Mouse (Mus musculus) urinary bladder, postnatal 10 days (tissue): Measurements from ENCODE around the gene Nutm2.
"Not testable (repeated sequence)": the region's sequence is repeated elsewhere in the genome, so short reads cannot be mapped to it uniquely, and the experiment has no call there.

Experiments
- DNase-seq: peaks from one replicate; pipeline ENCODE4 v3.0.0; 2022; ENCODE audit warnings: low spot score

Nutm2 gene

DNA sequence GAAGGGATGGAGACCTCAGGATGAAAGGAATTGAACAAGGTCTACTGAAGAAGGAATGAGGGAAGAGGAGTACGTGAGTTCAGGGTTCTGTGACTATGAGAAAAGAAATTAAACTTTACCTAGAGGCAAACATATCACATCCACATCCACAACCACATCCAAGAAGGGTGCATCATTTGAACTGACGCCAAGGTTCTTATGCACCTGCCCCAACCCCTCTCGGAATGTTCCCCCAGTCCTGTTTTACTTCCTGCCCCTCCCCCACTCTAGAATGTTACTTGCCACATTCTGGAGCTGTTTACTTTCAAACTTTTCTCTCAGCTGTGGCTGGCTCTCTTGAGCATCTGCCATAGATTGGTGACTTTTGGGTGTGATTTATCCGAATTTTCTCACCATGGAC is at the start of gene Nutm2:
Gene Nutm2 (plus strand): TSS at position 301 of the 400 bp plus-strand sequence.
- DNase-seq = no peak

- peak; percentile 14 for DNase-seq
These were observed 49.5 kb upstream of the Nutm2 start, which contains the start of gene Fbxw17 for GRCm38 (mm10) chr13:50417389-50418183. TSS of gene Fbxw17 (plus strand) at chr13:50417864.

- DNase-seq = no peak
These were observed 48.7 kb upstream of the Nutm2 start for GRCm38 (mm10) chr13:50418421-50418820.

DNA sequence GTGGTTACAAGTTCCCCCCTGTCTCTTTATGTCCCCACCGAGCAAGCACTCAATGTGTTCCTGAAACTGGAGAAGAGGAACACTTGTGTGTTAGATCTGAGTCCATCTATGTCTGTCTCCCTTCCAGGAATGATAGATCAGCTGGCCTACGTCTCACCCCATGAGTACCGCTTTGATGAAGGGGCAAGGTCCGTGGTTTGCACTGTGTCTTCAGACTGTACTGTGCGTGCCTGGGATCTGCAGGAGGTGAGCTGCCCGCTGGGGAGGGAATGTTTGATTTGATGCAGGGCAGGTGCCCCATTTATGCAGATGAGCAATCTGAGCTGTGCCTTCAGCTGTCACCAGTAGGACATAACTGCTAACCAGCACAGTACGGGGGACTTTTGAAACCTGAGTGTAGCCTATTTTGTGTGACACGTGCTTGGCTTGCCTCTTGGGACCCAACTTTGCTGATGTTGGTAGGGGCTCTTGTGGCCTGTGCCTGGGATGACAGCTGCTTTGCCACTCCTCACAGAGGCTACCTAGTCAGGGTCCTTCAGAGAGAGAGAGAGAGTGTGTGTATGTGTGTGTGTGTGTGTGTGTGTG is 43.4 kb upstream of the Nutm2 start:
- no peak for DNase-seq

GRCm38 (mm10) chr13:50424517-50424916 is 42.6 kb upstream of the Nutm2 start:
- DNase-seq = no peak

DNA sequence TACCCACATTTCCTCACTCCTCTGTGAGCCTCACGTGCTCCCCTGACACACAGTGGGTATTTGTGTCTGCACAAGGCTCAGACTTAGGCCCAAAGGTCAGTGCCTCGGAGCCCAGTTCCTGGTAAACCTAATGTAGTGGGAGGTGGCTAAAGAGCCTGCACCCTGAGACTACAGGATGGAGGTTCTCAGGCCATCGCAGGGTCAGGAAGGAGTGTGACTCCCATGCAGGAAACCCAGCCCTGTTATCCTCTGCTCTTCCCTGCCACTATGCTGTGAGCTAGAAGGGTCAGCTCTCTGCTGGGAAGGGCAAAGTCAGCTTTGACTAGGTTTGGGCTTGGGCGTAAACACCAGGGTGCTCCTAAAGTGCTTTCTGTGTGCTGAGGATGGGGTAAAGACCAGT is 40.4 kb upstream of the Nutm2 start:
- DNase-seq = no peak

- no peak for DNase-seq
These were observed 23.3 kb upstream of the Nutm2 start, which contains the start of gene Gm47429 for GRCm38 (mm10) chr13:50443812-50444211. TSS of gene Gm47429 (minus strand) at chr13:50443912.

DNA sequence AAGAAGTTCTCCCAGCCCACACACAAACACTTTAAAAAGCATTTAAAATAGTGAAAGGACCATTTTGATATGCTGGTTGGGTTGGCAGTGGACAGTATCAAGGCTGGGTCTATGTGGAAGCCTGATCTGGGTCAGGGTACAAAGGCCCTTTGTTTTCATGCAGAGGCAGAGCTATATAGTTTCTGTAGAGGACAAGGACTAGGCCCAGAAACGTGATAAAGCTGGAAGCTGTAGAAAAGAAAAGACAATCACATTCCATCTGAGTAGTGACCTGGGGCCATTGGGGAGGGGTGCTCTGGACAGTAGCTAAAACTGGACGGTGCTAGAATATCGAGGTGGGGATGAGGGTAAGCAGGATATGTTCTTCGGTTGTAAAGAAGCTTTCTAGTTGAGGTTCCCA is 21.8 kb upstream of the Nutm2 start:
- DNase-seq = no peak

DNA sequence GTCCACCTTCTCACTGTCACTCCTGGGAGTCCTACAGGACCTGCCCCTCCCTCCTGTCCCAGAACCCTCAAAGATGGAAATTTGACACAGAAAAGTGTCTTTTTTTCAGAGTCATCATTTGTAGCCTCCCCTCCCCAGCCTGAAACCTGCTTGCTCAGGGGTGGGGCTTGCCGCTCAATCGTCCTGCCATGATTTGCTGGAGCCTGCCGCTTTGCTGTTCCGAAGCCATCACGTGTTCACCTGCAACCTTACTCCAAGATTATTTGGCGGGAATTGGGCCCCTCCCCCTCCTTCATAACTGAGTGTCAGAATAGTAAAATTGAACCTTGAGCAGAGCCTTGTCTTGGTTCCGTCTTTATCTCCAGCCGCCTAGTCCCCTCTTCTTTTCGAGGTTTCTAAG is 14.8 kb upstream of the Nutm2 start:
- DNase-seq = not testable (repeated sequence)

- DNase-seq = no peak
These were observed 13.7 kb upstream of the Nutm2 start for GRCm38 (mm10) chr13:50453426-50453825.

DNA sequence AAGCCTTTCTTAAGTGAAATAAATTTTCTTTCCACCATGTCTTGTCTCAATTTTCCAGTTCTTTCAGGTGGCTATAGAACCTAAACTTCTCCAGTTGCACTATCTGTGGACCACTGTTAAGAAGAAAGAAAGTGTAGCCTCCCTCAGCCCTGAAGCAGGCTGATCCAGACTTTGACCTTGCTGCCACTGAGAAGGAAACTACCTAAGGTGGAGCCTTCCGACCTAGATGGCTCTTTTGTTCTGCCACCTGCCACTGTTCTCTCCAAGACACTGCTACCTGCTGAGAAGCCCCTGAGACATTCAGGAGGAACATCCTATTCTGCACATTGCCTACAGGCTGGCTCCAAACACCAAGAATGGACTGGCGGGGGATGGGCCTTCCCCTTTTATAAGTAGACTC is 6.7 kb upstream of the Nutm2 start:
- DNase-seq = not testable (repeated sequence)

GRCm38 (mm10) chr13:50464621-50465562 is 2.2 kb upstream of the Nutm2 start:
- DNase-seq = no peak

DNA sequence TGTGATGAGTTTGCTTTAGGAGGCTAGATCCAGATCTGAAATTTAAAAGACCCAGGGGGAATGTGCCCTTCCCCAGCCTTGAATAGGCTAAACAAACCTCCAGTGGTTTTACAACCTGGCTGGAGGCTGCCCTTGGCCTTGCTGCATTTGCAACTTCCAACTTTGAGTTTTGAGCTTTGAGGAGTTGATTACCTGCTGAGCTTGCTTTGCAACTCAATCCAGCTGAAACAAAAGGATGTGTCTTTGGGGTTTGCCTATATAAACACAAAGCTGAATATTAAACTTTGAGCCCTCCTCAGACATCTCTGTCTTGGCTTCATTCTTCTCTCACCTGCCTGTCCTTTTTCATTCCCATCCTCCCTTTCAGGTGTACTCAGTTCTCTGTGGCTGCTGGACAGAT is 21.4 kb downstream of the Nutm2 start:
- not testable (repeated sequence) for DNase-seq

DNA sequence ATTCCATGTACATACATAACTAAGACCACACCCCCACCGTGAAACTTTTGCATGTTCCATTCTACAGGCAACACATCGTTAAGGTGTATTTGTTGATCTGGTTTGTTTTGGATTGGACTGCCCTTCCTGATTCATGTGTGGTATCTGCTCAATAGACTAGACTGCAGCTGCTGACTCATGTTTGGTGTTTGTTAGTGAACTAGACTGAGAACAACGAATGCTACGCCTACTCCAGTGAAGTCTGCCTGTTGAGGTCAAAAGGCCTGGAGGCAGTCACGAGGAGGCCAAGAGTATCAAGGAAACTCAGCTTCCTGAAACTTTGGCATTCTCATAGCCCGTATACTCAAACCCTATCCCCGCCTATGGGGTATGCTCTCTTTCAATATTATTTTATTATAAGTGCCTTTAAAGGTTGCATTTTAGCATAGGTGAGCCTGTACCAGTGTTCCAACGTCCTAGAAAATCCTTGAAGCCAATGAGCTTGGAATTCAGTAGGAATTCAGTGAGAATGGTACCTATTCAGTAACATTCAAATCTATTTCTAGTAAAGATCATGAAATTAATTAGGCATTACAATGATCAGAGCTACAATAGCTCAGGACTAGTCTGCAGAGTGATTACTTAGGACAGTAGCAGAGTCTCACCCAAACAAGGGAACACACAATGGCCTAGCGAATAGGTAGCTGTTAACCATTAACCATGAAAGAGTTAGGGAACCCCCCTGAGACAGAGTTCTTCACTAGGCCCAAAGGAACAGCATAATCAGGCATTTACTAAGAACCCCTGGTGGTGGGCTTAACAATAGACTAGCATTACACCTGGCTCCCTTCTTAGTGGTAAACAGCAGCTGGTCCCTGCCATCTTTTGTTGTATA is 43.6 kb downstream of the Nutm2 start:
- DNase-seq = not testable (repeated sequence)
